Comparison of ENCODE assay signal across 32 mouse cellular contexts in genomic region chr7:42490358-42490757, GRCm38 (mm10). TPM values are rescaled to one million over a fixed set of nuclear protein-coding genes. Genes with fewer than 3 reads are reported as not detected.
DNase-seq lines count a peak whose midpoint lies in the region; ATAC-seq and TF ChIP-seq lines count a peak whose summit lies in the region.
"Had no signal": no experiment of that assay in that cellular context is flagged by ENCODE, and none has a peak within 500 bp of the region (broad histone marks: within the 10 kb centered on the region; RNA-seq: fewer than 3 reads in every experiment).

No protein-coding gene starts in this region.

- no peak for TF ChIP-seq POLR2A in bone marrow macrophage, adult 2 months (IDR thresholded peaks at IDR 0.05; ENCODE audit: borderline replicate concordance, low read depth, low read length)

- no peak for DNase-seq in layer of hippocampus, adult 2 months (ENCODE audit: low spot score in 2 of 2)
- DNase-seq in gastrocnemius, adult 8-10 months (ENCODE audit: low spot score in 2 of 2) = no peak
- DNase-seq in kidney, adult 8-10 months = no peak
- no peak for DNase-seq in thymus, postnatal 25 days
- DNase-seq: adrenal gland, adult 8-10 months; adrenal gland, postnatal 25 days; cerebellum, adult 11 months; cerebellum, adult 8-10 months; cerebellum, postnatal 10 days; forebrain, postnatal 0 days; gastrocnemius, postnatal 10 days; gastrocnemius, postnatal 36 days; heart, adult 11 months had no signal

- TF ChIP-seq CTCF in bone marrow macrophage, adult 2 months (IDR thresholded peaks at IDR 0.05; ENCODE audit: low read depth, low read length) = no peak
- no peak for TF ChIP-seq CTCF in layer of hippocampus, adult 2 months (conservative IDR thresholded peaks at IDR 0.05)

- peak overlapping the region; percentile 18 for H3K4me3 ChIP-seq in bone marrow macrophage, adult 2 months (ENCODE audit: insufficient read depth, low read length)
- peak overlapping the region; percentile 6; the same call in 1 of the 2 replicates for H3K4me3 ChIP-seq in macrophage (ENCODE audit: inconsistent target)
- no peak overlapping the region for H3K4me3 ChIP-seq in layer of hippocampus, adult 2 months
- H3K4me3 ChIP-seq: embryonic facial prominence, embryonic 12.5 days; embryonic facial prominence, embryonic 15.5 days; hindbrain, embryonic 10.5 days; hindbrain, embryonic 13.5 days had no signal

- H3K36me3 ChIP-seq in macrophage (ENCODE audit: inconsistent target) = no peaks in the 10 kb centered on the region

- no peaks in the 10 kb centered on the region; the same call in 1 of the 2 replicates for H3K79me2 ChIP-seq in macrophage (ENCODE audit: inconsistent target)

- 7% methylated on average over 4 of the region's 4 CpGs for WGBS in macrophage (ENCODE audit: missing documents)

- peaks cover 13% of the 10 kb centered on the region for H3K4me1 ChIP-seq in bone marrow macrophage, adult 2 months (ENCODE audit: control insufficient read depth, insufficient read depth, low read length)
- H3K4me1 ChIP-seq: embryonic facial prominence, embryonic 12.5 days; embryonic facial prominence, embryonic 15.5 days; hindbrain, embryonic 10.5 days; hindbrain, embryonic 13.5 days had no signal

- peak overlapping the region; percentile 51 for H3K27ac ChIP-seq in bone marrow macrophage, adult 2 months (ENCODE audit: insufficient read depth, low read depth, low read length)
- peak overlapping the region; percentile 34 for H3K27ac ChIP-seq in macrophage
- no peak overlapping the region for H3K27ac ChIP-seq in layer of hippocampus, adult 2 months
- H3K27ac ChIP-seq: embryonic facial prominence, embryonic 12.5 days; embryonic facial prominence, embryonic 15.5 days; hindbrain, embryonic 10.5 days; hindbrain, embryonic 13.5 days had no signal

- ATAC-seq in granulocyte monocyte progenitor cell, adult 5-6 weeks (replicated peaks; ENCODE audit: poor library complexity, severe bottlenecking) = peak; percentile 71
- peak; percentile 68 for ATAC-seq in megakaryocyte progenitor cell, adult 5-6 weeks (replicated peaks; ENCODE audit: poor library complexity)
- ATAC-seq: forebrain, embryonic 14.5 days; forebrain, postnatal 0 days; hindbrain, embryonic 16.5 days had no signal

RNA-seq across cellular contexts. Expression of gene Zfp141, which starts 15.2 kb away (rescaled TPM):
- polyA plus RNA-seq in bone marrow macrophage, adult 2 months (2012; ENCODE audit: insufficient read depth, insufficient read length, missing spikeins) = 4.2 and 6.1 TPM in 2 replicates
- 26.6 and 38.7 TPM in 2 replicates for total RNA-seq in granulocyte monocyte progenitor cell, adult 5-6 weeks (2014; fragmentation: Nextera tagmentation)
- 42.9 and 52.0 TPM in 2 replicates for total RNA-seq in granulocyte monocyte progenitor cell, adult 5-6 weeks (2017)
- 10 to 100 TPM in 12 of 26 experiments, 1 to 10 TPM in 13, under 1 TPM in 1; 0.85 to 20.5 (median 8.9) TPM for total RNA-seq in macrophage (2018; cell fraction: chromatin; rRNA removed)
- 1 to 10 TPM in 25 of 26 experiments, under 1 TPM in 1; 0.85 to 7.4 (median 4.8) TPM for total RNA-seq in macrophage (2018; cell fraction: cytosol; rRNA removed)
- 10 to 100 TPM in 6 of 26 experiments, 1 to 10 TPM in 20; 1.0 to 13.5 (median 5.7) TPM for total RNA-seq in macrophage (2018; cell fraction: nucleus; rRNA removed)
- 4.7 to 5.0 TPM (median 4.8 TPM) in 3 replicates for polyA plus RNA-seq in macrophage (2018)
- 52.1 and 53.6 TPM in 2 replicates for total RNA-seq in megakaryocyte progenitor cell, adult 5-6 weeks (2015)
- 45.2 and 55.9 TPM in 2 replicates for total RNA-seq in megakaryocyte progenitor cell, adult 5-6 weeks (2017)
- 10 to 100 TPM; 20.8 TPM for total RNA-seq in layer of hippocampus, adult 2 months (2021)
- total RNA-seq in gastrocnemius, adult 8-10 months (2022) = 1 to 10 TPM; 3.7 to 5.1 (median 4.5) TPM

RNA-seq across cellular contexts. Expression of gene 4933421I07Rik, which starts 42.4 kb away (rescaled TPM):
- not detected in 2 replicates for polyA plus RNA-seq in bone marrow macrophage, adult 2 months (2012; ENCODE audit: insufficient read depth, insufficient read length, missing spikeins)
- not detected in 2 replicates for total RNA-seq in granulocyte monocyte progenitor cell, adult 5-6 weeks (2014; fragmentation: Nextera tagmentation)
- not detected in 2 replicates for total RNA-seq in granulocyte monocyte progenitor cell, adult 5-6 weeks (2017)
- total RNA-seq in macrophage (2018; cell fraction: chromatin; rRNA removed) = not detected
- total RNA-seq in macrophage (2018; cell fraction: cytosol; rRNA removed) = not detected
- total RNA-seq in macrophage (2018; cell fraction: nucleus; rRNA removed) = not detected
- not detected in 3 replicates for polyA plus RNA-seq in macrophage (2018)
- total RNA-seq in megakaryocyte progenitor cell, adult 5-6 weeks (2015) = not detected in 2 replicates
- not detected in 2 replicates for total RNA-seq in megakaryocyte progenitor cell, adult 5-6 weeks (2017)
- total RNA-seq in layer of hippocampus, adult 2 months (2021) = not detected
- not detected for total RNA-seq in gastrocnemius, adult 8-10 months (2022)
- total RNA-seq: adrenal gland, adult 8-10 months; adrenal gland, postnatal 25 days; ES-E14; forebrain, postnatal 0 days; gastrocnemius, postnatal 10 days; gastrocnemius, postnatal 36 days; heart, adult 8-10 months; heart, postnatal 25 days had no signal
- polyA plus RNA-seq: activated CD4-positive, CD25-positive, alpha-beta regulatory T cell, adult 4 months; embryonic facial prominence, embryonic 12.5 days; embryonic facial prominence, embryonic 15.5 days; forebrain, embryonic 11.5 days; forebrain, embryonic 14.5 days; forebrain, postnatal 0 days; frontal cortex, adult 2 months; heart, embryonic 11.5 days; heart, embryonic 14.5 days; heart, postnatal 0 days; hindbrain, embryonic 10.5 days; hindbrain, embryonic 13.5 days; hindbrain, embryonic 16.5 days had no signal
